Mouse (Mus musculus) liver, embryonic 15.5 days (tissue): ENCODE results near the gene Cryaa. TPM values are rescaled to one million over a fixed set of nuclear protein-coding genes. Genes with fewer than 3 reads are reported as not detected.

Experiments
- ATAC-seq: fragments of 200-750 bp; cut with Nextera tagmentation; 2 replicates; pipeline ENCODE4 v1.8.0; 2017; ENCODE audit warnings: moderate number of reproducible peaks, mild to moderate bottlenecking, moderate library complexity; ENCODE audit not compliant: insufficient read depth
- H3K27ac ChIP-seq: fragments of 300-500 bp; sonication (generic); replicated peaks from 2 replicates; pipeline ENCODE4 v1.5.1; 2015; ENCODE audit warnings: mild to moderate bottlenecking, inconsistent platforms
- H3K27me3 ChIP-seq: fragments of 300-500 bp; sonication (generic); 2 replicates; pipeline ENCODE4 v1.6.1; 2015; ENCODE audit warnings: mild to moderate bottlenecking, inconsistent platforms
- H3K36me3 ChIP-seq: fragments of 300-500 bp; sonication (generic); replicated peaks from 2 replicates; pipeline ENCODE4 v1.6.1; 2015; ENCODE audit warnings: moderate library complexity, mild to moderate bottlenecking, inconsistent platforms
- H3K4me1 ChIP-seq: fragments of 300-500 bp; sonication (generic); replicated peaks from 2 replicates; pipeline ENCODE4 v1.6.1; 2015; ENCODE audit warnings: inconsistent platforms
- H3K4me2 ChIP-seq: fragments of 300-500 bp; sonication (generic); 2 replicates; pipeline ENCODE4 v1.6.1; 2015; ENCODE audit warnings: moderate library complexity, mild to moderate bottlenecking, inconsistent platforms
- H3K4me3 ChIP-seq: fragments of 300-500 bp; sonication (generic); replicated peaks from 2 replicates; pipeline ENCODE4 v1.5.1; 2015; ENCODE audit warnings: mild to moderate bottlenecking, inconsistent platforms
- H3K9ac ChIP-seq: fragments of 300-500 bp; sonication (generic); 2 replicates; pipeline ENCODE4 v1.6.1; 2015; ENCODE audit warnings: moderate library complexity, mild to moderate bottlenecking, inconsistent platforms
- H3K9me3 ChIP-seq: fragments of 300-500 bp; sonication (generic); replicated peaks from 2 replicates; pipeline ENCODE4 v1.6.1; 2016; ENCODE audit warnings: inconsistent platforms
- WGBS: fragments of 180-500 bp; shearing (Covaris S2); methylation state at CpG from one replicate; pipeline ENCODE4 v1.1.7; 2015; ENCODE audit warnings: mixed read lengths; ENCODE audit not compliant: insufficient replicate concordance; 5-methylcytosine and 5-hydroxymethylcytosine counted together
- polyA plus RNA-seq: library from polyadenylated mRNA; unstranded; fragments of >200 nt; fragmentation: Nextera tagmentation; extraction: Ambion mirVana; gene quantifications from 2 replicates; pipeline ENCODE4 v1.2.1, GENCODE M21; 2015

The Cryaa gene
- polyA plus RNA-seq, 1 experiment from 2014 or later, result not detected

DNA sequence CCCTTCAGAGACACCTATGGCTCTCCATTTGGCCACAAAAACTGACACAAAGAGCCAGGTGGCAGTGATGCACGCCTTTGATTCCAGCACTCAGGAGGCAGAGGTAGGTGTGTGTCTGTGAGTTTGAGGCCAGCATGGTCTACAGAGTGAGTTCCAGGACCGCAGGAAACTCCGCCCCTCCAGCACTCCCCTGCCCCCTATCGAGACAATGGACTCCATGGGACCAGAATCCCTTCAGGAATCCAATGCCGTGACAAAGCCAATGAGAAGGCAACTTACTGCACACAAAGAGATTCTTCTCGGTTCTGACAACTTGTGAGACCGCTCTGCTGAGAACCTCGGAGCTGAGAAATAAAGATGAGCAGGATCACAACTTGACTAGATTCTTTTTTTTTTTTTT, 35.3 kb upstream of the Cryaa start:
- H3K4me2 ChIP-seq, result no peak overlapping the region
- peaks cover 13% of the 10 kb centered on the region for H3K27me3 ChIP-seq
- no peak overlapping the region for H3K9ac ChIP-seq
- 52% methylated on average over 8 of the region's 8 CpGs for WGBS
- peaks cover 15% of the 10 kb centered on the region for H3K36me3 ChIP-seq
- no peak for ATAC-seq
- H3K9me3 ChIP-seq, result no peaks in the 10 kb centered on the region
- H3K27ac ChIP-seq, result no peak overlapping the region
- peaks cover 12% of the 10 kb centered on the region for H3K4me1 ChIP-seq
- H3K4me3 ChIP-seq, result no peak overlapping the region

DNA sequence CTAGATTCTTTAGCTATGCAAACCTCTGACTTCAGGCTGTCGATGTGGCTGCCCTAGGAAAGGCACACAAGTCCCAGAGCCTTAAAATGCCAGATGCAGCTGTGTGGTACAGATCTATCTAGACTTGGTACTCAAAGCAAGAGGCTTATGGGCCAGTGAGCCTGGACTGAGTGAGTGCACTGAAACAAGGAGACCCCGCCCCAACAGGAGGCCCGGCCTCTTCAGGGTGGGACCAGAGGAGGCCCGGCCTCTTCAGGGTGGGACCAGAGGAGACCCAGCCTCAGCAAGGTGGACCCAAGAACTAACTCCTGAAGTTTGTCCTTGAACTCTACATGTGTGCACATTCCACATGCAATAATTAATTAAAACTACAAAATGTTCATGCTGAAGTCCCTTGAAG, 34.7 kb upstream of the Cryaa start:
- 49% methylated on average over 4 of the region's 4 CpGs for WGBS
- no peaks in the 10 kb centered on the region for H3K9me3 ChIP-seq
- H3K27me3 ChIP-seq, result peaks cover 7% of the 10 kb centered on the region
- no peak for ATAC-seq
- no peak overlapping the region for H3K9ac ChIP-seq
- 0 out of 2 replicates have a peak, but pooled peaks cover 6% of the 10 kb centered on the region for H3K4me1 ChIP-seq
- peaks cover 21% of the 10 kb centered on the region for H3K36me3 ChIP-seq
- H3K27ac ChIP-seq, result no peak overlapping the region
- no peak overlapping the region for H3K4me2 ChIP-seq
- H3K4me3 ChIP-seq, result no peak overlapping the region

DNA sequence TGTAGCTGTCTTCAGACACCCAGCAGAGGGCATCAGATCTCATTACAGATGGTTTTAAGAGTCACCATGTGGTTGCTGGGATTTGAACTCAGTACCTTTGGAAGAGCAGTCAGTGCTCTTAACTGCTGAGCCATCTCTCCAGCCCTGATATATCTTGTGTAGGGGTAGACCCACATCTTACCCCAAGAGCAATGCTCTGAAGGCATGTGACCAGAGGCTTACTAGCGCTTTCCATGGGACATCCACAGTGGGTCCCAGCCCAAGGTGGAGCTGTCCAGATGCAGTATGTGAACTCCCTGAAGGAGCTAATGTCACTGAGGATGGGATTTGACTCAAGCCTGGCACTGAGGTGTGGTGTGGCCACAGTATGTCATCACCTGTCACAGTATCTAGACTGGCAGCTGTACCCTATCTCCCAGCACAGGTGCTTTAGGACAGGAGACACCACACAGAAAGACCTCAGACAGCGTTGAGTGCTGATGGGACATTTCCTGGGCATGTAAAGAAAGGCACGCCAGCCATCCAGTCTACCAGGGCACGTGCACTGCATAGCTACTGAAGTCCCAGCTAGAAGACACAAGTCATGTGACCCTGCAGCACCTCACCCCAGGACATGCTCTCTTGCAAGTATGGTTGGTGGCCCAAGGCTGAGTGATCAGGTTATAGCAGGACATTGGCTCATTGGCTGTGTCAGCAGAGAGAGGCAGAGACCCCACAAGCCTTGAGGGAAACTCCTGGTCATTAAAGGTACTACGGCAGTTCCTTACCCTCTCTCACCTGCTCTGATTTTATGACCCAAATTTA, 31.2 kb upstream of the Cryaa start:
- H3K36me3 ChIP-seq, result peaks cover 55% of the 10 kb centered on the region

DNA sequence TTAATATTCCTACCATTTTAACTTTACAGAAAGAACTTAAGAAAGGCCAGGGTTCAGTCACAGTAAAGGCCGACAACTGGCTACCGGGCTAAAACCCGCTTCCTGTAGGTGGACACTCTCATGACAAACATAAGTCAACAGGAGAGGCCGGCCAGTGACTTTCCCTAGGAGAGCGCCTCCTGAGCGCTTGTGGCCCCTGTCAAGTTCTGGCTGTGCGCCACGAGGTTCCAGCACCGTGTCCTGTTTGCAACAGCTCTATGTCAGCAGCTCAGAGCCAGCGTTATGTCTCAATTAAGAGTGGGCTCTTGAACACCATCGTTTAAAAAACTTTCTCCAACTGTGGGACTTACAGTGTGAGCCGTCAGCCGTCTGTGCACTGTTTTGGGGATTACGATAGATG, 25.5 kb upstream of the Cryaa start:
- peaks cover 39% of the 10 kb centered on the region for H3K4me1 ChIP-seq
- no peak overlapping the region for H3K27ac ChIP-seq
- ATAC-seq, result no peak
- no peaks in the 10 kb centered on the region for H3K9me3 ChIP-seq
- 83% methylated on average over 14 of the region's 14 CpGs for WGBS
- H3K4me3 ChIP-seq, result no peak overlapping the region
- no peaks in the 10 kb centered on the region for H3K27me3 ChIP-seq
- no peak overlapping the region for H3K9ac ChIP-seq
- H3K4me2 ChIP-seq, result no peak overlapping the region
- peaks cover 98% of the 10 kb centered on the region for H3K36me3 ChIP-seq

More for the DNA sequence above, 31.2 kb upstream of the Cryaa start:
- Histone ChIP-seq H3K4me1 (no peaks in the 10 kb centered on the region), H3K27me3 (no peaks in the 10 kb centered on the region), H3K4me2 (no peak overlapping the region), H3K9me3 (no peaks in the 10 kb centered on the region), H3K27ac (no peak overlapping the region), H3K9ac (no peak overlapping the region), H3K4me3 (no peak overlapping the region)
- ATAC-seq, result no peak
- 86% methylated on average over 5 of the region's 5 CpGs for WGBS

DNA sequence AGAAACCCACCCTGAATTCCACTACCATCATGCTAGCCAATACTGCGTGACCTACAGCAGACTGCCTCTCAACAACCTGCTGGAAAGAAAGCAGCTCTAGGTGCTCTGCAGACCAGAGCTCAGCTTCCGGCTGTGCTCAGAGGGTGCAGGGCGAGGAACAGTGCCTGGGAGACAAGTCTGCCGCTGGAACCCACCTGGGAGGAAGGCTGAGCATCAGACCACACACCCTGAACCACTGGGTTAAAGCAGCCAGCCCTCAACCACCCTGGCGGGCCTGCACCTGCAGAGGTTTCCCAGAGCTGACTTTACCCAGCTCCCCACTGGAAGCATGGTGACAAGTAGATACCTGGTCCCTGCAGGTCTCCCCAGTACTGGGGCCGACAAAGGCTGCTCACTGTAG, 24.3 kb upstream of the Cryaa start:
- no peaks in the 10 kb centered on the region for H3K27me3 ChIP-seq
- no peak for ATAC-seq
- no peaks in the 10 kb centered on the region for H3K9me3 ChIP-seq
- no peak overlapping the region for H3K9ac ChIP-seq
- H3K27ac ChIP-seq, result no peak overlapping the region
- peaks cover 88% of the 10 kb centered on the region for H3K36me3 ChIP-seq
- no peak overlapping the region for H3K4me2 ChIP-seq
- H3K4me1 ChIP-seq, result peaks cover 46% of the 10 kb centered on the region
- WGBS, result 83% methylated on average over 6 of the region's 6 CpGs
- H3K4me3 ChIP-seq, result no peak overlapping the region

DNA sequence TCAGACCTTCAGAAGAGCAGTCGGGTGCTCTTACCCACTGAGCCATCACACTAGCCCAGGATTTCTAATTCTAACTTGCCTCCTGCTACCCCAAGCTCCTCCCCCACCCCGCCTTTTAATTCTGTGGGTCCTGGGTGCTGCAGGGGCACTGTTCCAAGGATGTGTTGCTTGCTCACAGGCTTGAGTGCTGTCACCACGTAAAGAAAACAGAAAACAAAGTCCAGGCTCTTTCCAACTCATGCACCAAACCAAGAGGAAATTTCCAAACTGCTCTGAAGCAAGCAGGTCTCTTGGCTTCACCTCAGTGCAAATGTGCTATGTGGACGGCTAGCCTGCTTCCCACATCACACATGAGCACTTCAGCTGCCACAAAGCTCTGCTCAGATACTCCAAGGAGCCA, 22.2 kb upstream of the Cryaa start:
- ATAC-seq, result no peak
- peak overlapping the region; percentile 18; the same call in 1 of the 2 replicates for H3K4me2 ChIP-seq
- H3K36me3 ChIP-seq, result peaks cover 67% of the 10 kb centered on the region
- peaks cover 58% of the 10 kb centered on the region for H3K4me1 ChIP-seq
- WGBS, result 70% methylated on average over 4 of the region's 4 CpGs
- no peak overlapping the region for H3K9ac ChIP-seq
- no peaks in the 10 kb centered on the region for H3K27me3 ChIP-seq
- no peaks in the 10 kb centered on the region for H3K9me3 ChIP-seq
- no peak overlapping the region for H3K4me3 ChIP-seq
- H3K27ac ChIP-seq, result peak overlapping the region; percentile 49; the same call in 1 of the 2 replicates

DNA sequence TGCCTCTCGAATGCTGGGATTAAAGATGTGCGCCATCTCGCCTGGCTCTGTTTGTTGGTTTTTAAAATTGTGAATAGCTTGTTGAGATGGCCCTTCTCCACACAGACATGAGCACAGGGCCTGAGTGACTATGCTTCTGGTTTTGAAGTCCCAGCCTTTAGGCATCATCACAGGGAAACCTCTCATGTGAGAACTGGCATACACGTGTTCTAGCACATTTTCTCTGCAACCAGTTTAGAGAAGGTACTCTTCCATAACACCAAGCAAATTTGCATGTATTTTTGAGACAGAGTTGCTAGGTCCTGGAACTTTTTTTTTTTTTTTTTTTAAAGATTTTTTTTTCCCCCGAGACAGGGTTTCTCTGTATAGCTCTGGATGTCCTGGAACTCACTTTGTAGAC, 20.9 kb upstream of the Cryaa start:
- no peak for ATAC-seq
- Histone ChIP-seq H3K36me3 (peaks cover 54% of the 10 kb centered on the region), H3K27me3 (no peaks in the 10 kb centered on the region), H3K4me2 (peak overlapping the region; percentile 93), H3K4me1 (peaks cover 58% of the 10 kb centered on the region), H3K27ac (0 out of 2 replicates have a peak overlapping the region, but pooled peaks have one; percentile 85), H3K9me3 (no peaks in the 10 kb centered on the region), H3K9ac (no peak overlapping the region), H3K4me3 (peak overlapping the region; percentile 89; the same call in 1 of the 2 replicates)
- 81% methylated on average over 5 of the region's 5 CpGs for WGBS

DNA sequence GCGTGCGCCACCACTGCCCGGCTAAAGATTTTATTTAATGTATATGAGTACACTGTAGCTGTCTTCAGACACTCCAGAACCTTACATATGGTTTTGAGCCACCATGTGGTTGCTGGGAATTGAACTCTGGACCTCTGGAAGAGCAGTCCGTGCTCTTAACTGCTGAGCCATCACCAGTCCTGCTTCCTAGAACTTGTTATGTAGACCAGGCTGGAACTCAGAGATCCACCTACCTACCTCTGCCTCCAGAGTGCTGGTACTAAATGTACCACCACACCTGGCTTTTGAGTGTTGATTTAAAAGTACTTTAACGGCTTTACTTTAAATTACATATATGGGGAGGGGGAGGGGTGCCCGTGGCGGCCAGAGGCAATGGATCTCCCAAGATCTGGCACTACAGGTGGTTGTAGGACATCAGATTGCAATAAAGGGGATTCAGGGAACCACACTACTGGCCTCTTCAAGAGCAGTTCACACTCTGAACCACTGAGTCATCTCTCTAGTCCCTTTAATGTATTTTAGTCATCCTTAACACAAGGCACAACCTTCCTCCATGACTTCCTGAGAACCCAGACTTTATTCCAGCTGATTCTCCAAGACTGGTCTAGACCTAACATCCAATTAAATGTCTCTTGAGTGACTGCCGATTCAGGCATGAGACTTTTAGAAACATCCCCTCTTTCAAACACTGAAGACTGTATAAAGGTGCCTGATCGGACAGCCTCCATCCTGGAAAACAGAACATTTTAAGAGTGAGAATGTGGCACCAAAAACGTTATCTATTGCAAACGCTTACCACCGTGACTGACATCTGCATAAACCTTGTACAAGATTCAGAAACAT, 20.2 kb upstream of the Cryaa start:
- H3K27ac ChIP-seq, result peak overlapping the region; percentile 85
- H3K4me1 ChIP-seq, result peaks cover 55% of the 10 kb centered on the region
- H3K36me3 ChIP-seq, result peaks cover 47% of the 10 kb centered on the region
- H3K27me3 ChIP-seq, result no peaks in the 10 kb centered on the region
- WGBS, result 39% methylated on average over 12 of the region's 12 CpGs
- no peaks in the 10 kb centered on the region for H3K9me3 ChIP-seq
- no peak for ATAC-seq
- peak overlapping the region; percentile 93 for H3K4me2 ChIP-seq
- peak overlapping the region; percentile 91 for H3K9ac ChIP-seq
- peak overlapping the region; percentile 89 for H3K4me3 ChIP-seq

DNA sequence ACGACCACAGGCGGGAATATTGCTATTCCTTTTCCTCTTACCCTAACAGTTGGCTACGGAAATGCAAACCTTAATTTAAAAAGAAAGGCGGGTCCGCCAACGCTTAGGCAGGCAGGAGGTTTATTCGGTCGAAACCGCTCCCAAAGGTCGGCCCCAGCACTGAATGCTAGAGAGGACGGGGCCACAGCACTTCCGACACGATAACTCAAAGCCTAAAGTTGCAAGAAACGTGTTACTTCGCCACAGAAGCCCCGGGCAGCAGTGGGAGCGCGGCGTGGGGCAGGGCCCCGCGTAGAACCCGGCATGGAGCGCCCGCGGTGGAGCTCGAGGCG, 19.5 kb upstream of the Cryaa start:
- Histone ChIP-seq H3K9ac (peak overlapping the region; percentile 91), H3K4me2 (peak overlapping the region; percentile 93), H3K9me3 (no peaks in the 10 kb centered on the region), H3K27ac (peak overlapping the region; percentile 85), H3K4me1 (peaks cover 53% of the 10 kb centered on the region), H3K27me3 (no peaks in the 10 kb centered on the region), H3K36me3 (peaks cover 40% of the 10 kb centered on the region), H3K4me3 (peak overlapping the region; percentile 89)
- peak; percentile 1; the same call in 1 of the 2 replicates for ATAC-seq
- WGBS, result under 1% methylated on average over 27 of the region's 27 CpGs

DNA sequence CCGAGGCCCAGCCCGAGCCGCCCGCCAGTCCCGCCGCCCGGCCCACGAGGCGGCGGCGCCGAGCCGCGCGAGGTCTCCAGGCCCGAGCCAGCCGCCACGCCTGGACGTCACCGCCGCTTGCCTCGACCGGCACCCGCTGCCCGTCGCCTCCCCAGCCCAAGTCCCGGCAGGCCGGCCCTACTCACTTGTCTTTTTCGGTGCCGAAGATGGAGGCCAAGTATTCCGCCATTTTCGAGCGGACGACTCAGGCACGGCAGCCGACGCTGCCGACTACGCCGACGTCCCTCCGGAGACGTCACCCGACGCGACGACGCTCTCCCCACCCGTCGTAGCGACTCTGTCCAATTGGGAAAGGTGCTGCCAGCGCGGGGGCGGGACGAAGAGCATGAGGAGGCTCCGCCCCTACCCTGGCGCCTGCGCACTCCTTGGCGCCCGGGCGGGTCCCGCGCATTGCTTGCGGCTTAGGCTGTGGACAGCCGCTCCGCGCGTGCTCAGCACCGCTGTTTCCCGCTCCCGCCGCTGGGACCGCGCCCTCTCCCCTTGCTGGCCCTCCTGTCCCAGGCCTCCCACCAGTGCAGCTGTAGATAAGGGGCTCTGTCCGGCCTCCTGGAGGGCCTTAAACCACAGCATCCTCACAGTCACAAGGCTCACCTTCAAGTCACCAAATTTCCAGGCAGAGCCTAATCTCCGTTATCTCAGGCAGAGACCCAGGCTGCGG, 19.0 kb upstream of the Cryaa start, which contains the start of gene U2af1:
Gene U2af1, minus strand, starts transcription at position 425 of the 718 bp plus-strand sequence.
- H3K27ac ChIP-seq, result peak within 1 kb of the TSS; percentile 85
- no peaks in the 10 kb centered on the region for H3K9me3 ChIP-seq
- H3K4me1 ChIP-seq, result peaks cover 49% of the 10 kb centered on the region
- H3K27me3 ChIP-seq, result no peaks in the 10 kb centered on the region
- peak within 1 kb of the TSS; percentile 89 for H3K4me3 ChIP-seq
- peaks cover 35% of the 10 kb centered on the region for H3K36me3 ChIP-seq
- peak within 1 kb of the TSS; percentile 91 for H3K9ac ChIP-seq
- peak; percentile 96 for ATAC-seq
- H3K4me2 ChIP-seq, result peak within 1 kb of the TSS; percentile 93
- under 1% methylated on average over 77 of the region's 77 CpGs for WGBS
